ENCODE assay signal across 18 mouse cellular contexts in genomic region chr17:71114282-71114681, GRCm38 (mm10).
A peak's percentile ranks its signal among the peaks of the same experiment; 100 is the strongest.
DNase-seq lines count a peak whose midpoint lies in the region; TF ChIP-seq lines count a peak whose summit lies in the region.
"Had no signal": no experiment of that assay in that cellular context is flagged by ENCODE, and none has a peak within 500 bp of the region (broad histone marks: within the 10 kb centered on the region; RNA-seq: fewer than 3 reads in every experiment).

No protein-coding gene starts in this region.

- no peak for TF ChIP-seq CTCF in kidney, adult 2 months (conservative IDR thresholded peaks at IDR 0.05; ENCODE audit: insufficient read depth, insufficient read length, low read depth, low read length)

- intact Hi-C loops in heart, postnatal 10 days (cut with DNase I): no loop called here

- H3K36me3 ChIP-seq in heart, embryonic 10.5 days: peaks cover 79% of the 10 kb centered on the region
- no peaks in the 10 kb centered on the region for H3K36me3 ChIP-seq in kidney, adult 2 months (ENCODE audit: control insufficient read depth, insufficient read depth, low read length)
- H3K36me3 ChIP-seq in limb, embryonic 10.5 days: no peaks in the 10 kb centered on the region
- H3K36me3 ChIP-seq: embryonic facial prominence, embryonic 10.5 days; embryonic facial prominence, embryonic 12.5 days; forebrain, embryonic 15.5 days had no signal

- peak; percentile 58 for DNase-seq in heart, embryonic 10.5 days (ENCODE audit: low spot score)
- DNase-seq in heart, postnatal 10 days: no peak
- DNase-seq in kidney, adult 2 months: no peak
- no peak for DNase-seq in kidney, adult 18-20 months
- DNase-seq in limb, embryonic 10.5 days (ENCODE audit: low spot score): no peak
- DNase-seq in cerebellum, adult 9-11 months: no peak
- DNase-seq: adrenal gland, adult 2 months; adrenal gland, postnatal 10 days; adrenal gland, postnatal 25 days; cerebellum, adult 11 months; cerebellum, adult 18-20 months; cerebellum, adult 8-10 months; cerebellum, postnatal 10 days; cerebellum, postnatal 25 days had no signal

- no peak for TF ChIP-seq POLR2A in kidney, adult 2 months (IDR thresholded peaks at IDR 0.05; ENCODE audit: low read depth, low read length)

- H3K4me3 ChIP-seq in heart, embryonic 10.5 days: no peak overlapping the region
- no peak overlapping the region for H3K4me3 ChIP-seq in kidney, adult 2 months (ENCODE audit: insufficient read depth, low read depth, low read length)
- no peak overlapping the region for H3K4me3 ChIP-seq in limb, embryonic 10.5 days
- H3K4me3 ChIP-seq: embryonic facial prominence, embryonic 10.5 days; embryonic facial prominence, embryonic 12.5 days; forebrain, embryonic 13.5 days; forebrain, embryonic 15.5 days had no signal

- no peaks in the 10 kb centered on the region for H3K9me3 ChIP-seq in heart, embryonic 10.5 days
- no peaks in the 10 kb centered on the region for H3K9me3 ChIP-seq in limb, embryonic 10.5 days (replicated peaks)
- H3K9me3 ChIP-seq: embryonic facial prominence, embryonic 10.5 days; embryonic facial prominence, embryonic 12.5 days; forebrain, embryonic 13.5 days; forebrain, embryonic 15.5 days had no signal

- peaks cover 18% of the 10 kb centered on the region for H3K4me1 ChIP-seq in heart, embryonic 10.5 days
- H3K4me1 ChIP-seq in kidney, adult 2 months (ENCODE audit: control insufficient read depth, insufficient read depth, low read length): peaks cover 4% of the 10 kb centered on the region; the same call in 1 of the 2 replicates
- H3K4me1 ChIP-seq in limb, embryonic 10.5 days: peaks cover 32% of the 10 kb centered on the region
- H3K4me1 ChIP-seq: forebrain, embryonic 13.5 days; forebrain, embryonic 15.5 days had no signal

- 80% methylated on average over 4 of the region's 4 CpGs for WGBS in heart, embryonic 10.5 days
- WGBS in kidney, adult 2 months: 45% methylated on average over 4 of the region's 4 CpGs
- WGBS in limb, embryonic 10.5 days: 88% methylated on average over 4 of the region's 4 CpGs

- no peak overlapping the region for H3K27ac ChIP-seq in heart, embryonic 10.5 days
- 0 out of 2 replicates have a peak overlapping the region, but pooled peaks have one; percentile 26 for H3K27ac ChIP-seq in kidney, adult 2 months (ENCODE audit: insufficient read depth, low read depth, low read length)
- H3K27ac ChIP-seq in limb, embryonic 10.5 days: peak overlapping the region; percentile 16; the same call in 1 of the 2 replicates
- H3K27ac ChIP-seq: embryonic facial prominence, embryonic 10.5 days; embryonic facial prominence, embryonic 12.5 days; forebrain, embryonic 13.5 days; forebrain, embryonic 15.5 days had no signal

- H3K27me3 ChIP-seq in heart, embryonic 10.5 days (ENCODE audit: insufficient read depth, poor library complexity, severe bottlenecking): no peaks in the 10 kb centered on the region
- no peaks in the 10 kb centered on the region for H3K27me3 ChIP-seq in kidney, adult 2 months (replicated peaks; ENCODE audit: control insufficient read depth, insufficient read depth, low read length)
- H3K27me3 ChIP-seq in limb, embryonic 10.5 days (ENCODE audit: low read depth, poor library complexity, severe bottlenecking): no peaks in the 10 kb centered on the region
- H3K27me3 ChIP-seq: embryonic facial prominence, embryonic 12.5 days; forebrain, embryonic 13.5 days; forebrain, embryonic 15.5 days had no signal
